Mouse (Mus musculus) erythroblast, adult 5-6 weeks (primary cell): ENCODE results near the gene Cdk5. TPM values are rescaled to one million over a fixed set of nuclear protein-coding genes. Genes with fewer than 3 reads are reported as not detected.

Source experiments
- ATAC-seq: replicated peaks from 2 replicates; pipeline ENCODE4 v1.8.0; 2016; ENCODE audit warnings: moderate number of reproducible peaks, mild to moderate bottlenecking, moderate TSS enrichment, inconsistent platforms; ENCODE audit not compliant: poor library complexity, low FRiP score, severe bottlenecking
- total RNA-seq, 2 experiments: library from RNA; stranded (forward) in 1 of 2; stranded (reverse) in 1 of 2; fragments of 150-400 nt in 1 of 2; fragments of 200-764, 138-1000 nt in 1 of 2; gene quantifications; 2 replicates each; pipeline versions ENCODE4 v1.2.3 to v1.2.4; 2015 to 2017; ENCODE audit warnings: low replicate concordance in 2 of 2

The Cdk5 gene
- total RNA-seq, 2 experiments from 2014 or later = 0.58 to 2.5 TPM

DNA sequence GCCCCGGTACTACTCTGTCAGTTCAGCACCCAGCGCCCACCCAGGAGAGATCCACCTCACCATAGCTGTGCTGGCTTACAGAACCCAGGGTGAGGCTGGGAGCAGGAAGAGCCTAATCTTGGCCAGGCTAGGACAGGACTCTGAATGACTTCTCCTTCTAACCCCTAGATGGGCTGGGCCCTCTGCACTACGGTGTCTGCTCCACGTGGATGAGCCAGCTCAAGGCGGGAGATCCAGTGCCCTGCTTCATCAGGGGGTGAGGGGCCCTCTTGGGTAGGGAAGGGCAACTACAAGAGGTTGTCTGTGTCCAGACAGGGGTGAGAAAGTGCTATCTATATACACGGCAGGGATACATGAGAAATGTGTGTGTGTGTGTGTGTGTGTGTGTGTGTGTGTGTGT, 41.8 kb downstream of the Cdk5 start:
- ATAC-seq = no peak

DNA sequence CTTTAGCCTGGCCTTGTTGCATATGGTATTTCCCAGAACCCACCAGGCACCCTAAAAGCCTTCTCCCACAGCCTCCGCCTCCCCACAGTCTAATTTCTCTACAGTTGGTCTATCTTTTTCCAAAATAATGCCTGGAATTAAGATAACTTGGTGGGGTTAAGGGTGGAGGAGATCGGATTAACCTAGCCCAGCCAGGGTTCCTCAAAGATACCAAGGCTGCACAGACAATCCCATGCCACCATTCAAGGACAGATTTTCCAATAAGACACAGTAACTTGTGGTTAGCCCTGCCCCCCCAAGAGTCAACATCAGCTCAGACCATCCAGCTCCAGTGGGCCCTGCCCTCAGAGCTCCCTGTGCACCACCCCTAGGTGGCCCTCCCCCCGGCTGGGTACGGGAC, 42.8 kb downstream of the Cdk5 start:
- ATAC-seq = no peak

DNA sequence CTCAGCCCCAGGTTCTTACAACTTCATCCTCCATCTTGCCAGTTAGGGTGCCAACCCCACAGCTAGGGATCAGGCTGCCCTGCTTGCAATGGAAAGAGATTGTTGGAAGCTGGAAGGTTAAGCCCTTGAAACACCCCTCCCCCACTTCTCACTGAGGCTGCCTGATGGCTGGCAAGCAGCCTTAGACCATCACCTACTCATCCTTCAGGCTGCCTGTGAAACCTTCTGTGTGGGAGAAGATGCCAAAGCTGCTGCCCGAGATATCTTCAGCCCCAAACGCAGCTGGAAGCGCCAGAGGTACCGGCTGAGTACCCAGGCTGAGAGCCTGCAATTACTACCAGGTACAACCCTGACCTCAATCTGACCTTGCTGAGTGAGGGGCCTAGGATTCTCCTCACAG, 43.8 kb downstream of the Cdk5 start:
- ATAC-seq = no peak

DNA sequence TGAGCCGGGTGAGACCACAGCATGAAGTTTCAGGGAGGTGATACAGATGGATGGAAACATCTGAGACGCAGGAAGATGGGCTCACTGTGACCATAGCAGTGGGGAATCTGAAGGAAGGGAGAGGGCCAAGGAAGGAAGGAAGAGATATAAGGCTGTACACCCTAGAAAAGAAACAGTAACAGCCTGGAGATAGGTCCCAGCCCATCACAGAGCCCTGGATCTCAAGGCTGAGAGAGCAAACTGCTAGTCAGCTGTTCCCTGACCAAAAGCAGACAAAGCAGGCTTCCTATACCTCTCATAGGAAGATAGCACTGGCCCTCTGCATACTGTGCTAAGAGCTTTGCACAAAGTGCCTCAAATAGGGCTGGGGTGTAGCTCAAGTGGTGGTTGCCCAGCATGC, 44.6 kb downstream of the Cdk5 start:
- ATAC-seq = no peak

DNA sequence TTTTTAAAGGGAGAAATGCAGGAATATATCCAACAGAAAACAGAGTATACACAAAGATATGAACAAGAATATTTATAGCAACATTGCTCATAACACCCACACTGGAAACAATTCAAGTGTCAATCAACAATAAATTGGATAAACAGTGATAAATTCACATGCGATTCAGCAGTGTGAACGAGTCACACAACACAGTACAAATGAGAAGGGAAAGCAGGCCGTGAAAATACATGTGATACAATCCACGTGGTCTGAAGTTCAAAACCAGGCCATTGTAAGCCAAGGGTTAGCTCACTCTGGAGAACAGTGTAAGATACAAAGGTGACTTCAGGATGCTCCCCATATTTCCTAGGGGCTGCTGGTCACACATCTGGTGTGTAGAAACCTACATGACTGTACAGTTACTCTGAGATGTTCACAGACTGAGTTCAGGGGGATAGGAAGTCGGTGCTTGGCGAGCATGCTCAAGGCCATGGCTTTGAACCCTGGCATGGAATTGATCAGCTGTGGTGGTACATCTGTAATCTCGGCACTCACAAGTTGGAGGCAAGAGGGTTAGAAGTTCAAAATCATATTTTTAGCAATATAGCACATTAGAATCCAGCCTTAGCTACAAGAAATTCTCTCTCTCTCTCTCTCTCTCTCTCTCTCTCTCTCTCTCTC, 48.5 kb downstream of the Cdk5 start:
- ATAC-seq = no peak

DNA sequence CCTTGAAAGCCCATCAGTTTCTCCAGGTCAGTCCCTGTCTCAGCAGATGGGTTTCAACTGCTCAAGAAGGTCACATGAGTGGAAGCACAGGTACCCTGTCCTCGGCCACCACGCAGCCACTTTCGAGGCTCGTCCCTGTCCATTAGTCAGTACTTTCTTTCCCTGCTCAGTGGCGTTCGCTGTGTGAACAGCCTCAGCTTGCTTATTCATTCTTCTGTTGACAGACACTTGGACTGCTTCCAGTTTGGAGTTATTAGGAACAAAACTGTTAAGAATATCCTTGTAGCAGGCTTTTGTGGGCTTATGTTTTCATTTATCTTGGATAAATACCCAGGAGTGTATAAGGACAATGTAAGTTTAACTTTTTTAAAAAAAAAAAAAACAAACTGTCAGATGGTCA, 49.1 kb downstream of the Cdk5 start:
- ATAC-seq = no peak

DNA sequence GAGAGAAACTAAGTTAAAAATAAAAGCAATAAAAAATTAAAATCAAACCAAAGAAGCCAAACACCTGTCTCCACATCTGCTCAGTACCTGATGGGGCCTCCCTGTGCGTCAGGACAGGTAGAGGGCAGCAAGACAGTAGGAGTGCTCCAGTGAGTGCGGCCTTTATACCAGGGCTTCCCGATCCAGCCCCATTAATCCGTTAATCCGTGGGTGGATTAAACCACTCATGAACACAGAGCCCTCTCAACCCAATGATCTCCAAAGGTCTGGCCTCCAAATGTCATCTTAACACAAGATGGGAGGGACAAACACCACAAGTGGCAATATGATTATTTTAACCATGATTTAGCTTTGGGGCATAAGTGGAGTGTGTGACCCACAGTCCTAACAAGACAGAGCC, 49.5 kb downstream of the Cdk5 start:
- ATAC-seq = no peak

DNA sequence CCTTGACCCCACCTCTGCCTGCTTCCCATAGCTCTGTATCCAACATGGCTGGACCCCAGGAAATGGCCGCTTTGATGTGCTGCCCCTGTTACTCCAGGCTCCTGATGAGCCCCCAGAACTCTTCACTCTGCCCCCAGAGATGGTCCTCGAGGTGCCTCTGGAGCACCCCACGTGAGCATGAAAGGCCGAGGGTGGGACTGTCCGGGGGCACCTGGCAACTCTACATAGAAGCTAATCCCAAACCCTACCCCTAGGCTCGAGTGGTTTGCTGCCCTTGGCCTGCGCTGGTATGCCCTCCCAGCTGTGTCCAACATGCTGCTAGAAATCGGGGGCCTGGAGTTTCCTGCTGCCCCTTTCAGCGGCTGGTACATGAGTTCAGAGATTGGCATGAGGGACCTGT, 53.6 kb downstream of the Cdk5 start:
- no peak for ATAC-seq

Other genes starting within 250 kb of the Cdk5 start
- gene Kcnh2, start 71.9 kb downstream of the Cdk5 start, total RNA-seq (2015; ENCODE audit: low replicate concordance) = not detected in 2 replicates
- 0.14 TPM in 1 of 2 replicates, not detected in the other for gene Kcnh2, start 71.9 kb downstream of the Cdk5 start, total RNA-seq (2017; ENCODE audit: low replicate concordance)
- gene Nos3, start 58.7 kb downstream of the Cdk5 start, total RNA-seq (2015; ENCODE audit: low replicate concordance) = not detected in 2 replicates
- not detected in 2 replicates for gene Nos3, start 58.7 kb downstream of the Cdk5 start, total RNA-seq (2017; ENCODE audit: low replicate concordance)
- gene Atg9b, start 31.4 kb downstream of the Cdk5 start, total RNA-seq (2015; ENCODE audit: low replicate concordance) = not detected in 2 replicates
- not detected in 2 replicates for gene Atg9b, start 31.4 kb downstream of the Cdk5 start, total RNA-seq (2017; ENCODE audit: low replicate concordance)
- 11.3 and 22.7 TPM in 2 replicates for gene Abcb8, start 29.9 kb downstream of the Cdk5 start, total RNA-seq (2015; ENCODE audit: low replicate concordance)
- gene Abcb8, start 29.9 kb downstream of the Cdk5 start, total RNA-seq (2017; ENCODE audit: low replicate concordance) = 2.9 and 5.5 TPM in 2 replicates
- gene Asic3, start 10.1 kb downstream of the Cdk5 start, total RNA-seq (2015; ENCODE audit: low replicate concordance) = not detected in 2 replicates
- gene Asic3, start 10.1 kb downstream of the Cdk5 start, total RNA-seq (2017; ENCODE audit: low replicate concordance) = 1.3 TPM in 1 of 2 replicates, not detected in the other
- 1.7 and 16.1 TPM in 2 replicates for gene Slc4a2, start 307 bp upstream of the Cdk5 start, total RNA-seq (2015; ENCODE audit: low replicate concordance)
- 6.3 and 15.9 TPM in 2 replicates for gene Slc4a2, start 307 bp upstream of the Cdk5 start, total RNA-seq (2017; ENCODE audit: low replicate concordance)
- gene Fastk, start 21.8 kb upstream of the Cdk5 start, total RNA-seq (2015; ENCODE audit: low replicate concordance) = 9.2 and 25.1 TPM in 2 replicates
- gene Fastk, start 21.8 kb upstream of the Cdk5 start, total RNA-seq (2017; ENCODE audit: low replicate concordance) = 4.3 and 9.1 TPM in 2 replicates
- 2.9 and 3.7 TPM in 2 replicates for gene Tmub1, start 24.3 kb upstream of the Cdk5 start, total RNA-seq (2015; ENCODE audit: low replicate concordance)
- 2.0 and 4.3 TPM in 2 replicates for gene Tmub1, start 24.3 kb upstream of the Cdk5 start, total RNA-seq (2017; ENCODE audit: low replicate concordance)
- 1.0 and 3.5 TPM in 2 replicates for gene Agap3, start 28.6 kb upstream of the Cdk5 start, total RNA-seq (2015; ENCODE audit: low replicate concordance)
- gene Agap3, start 28.6 kb upstream of the Cdk5 start, total RNA-seq (2017; ENCODE audit: low replicate concordance) = 10.5 and 14.5 TPM in 2 replicates
- gene Gbx1, start 103.7 kb upstream of the Cdk5 start, total RNA-seq (2015; ENCODE audit: low replicate concordance) = not detected in 2 replicates
- gene Gbx1, start 103.7 kb upstream of the Cdk5 start, total RNA-seq (2017; ENCODE audit: low replicate concordance) = not detected in 2 replicates
- gene Asb10, start 117.4 kb upstream of the Cdk5 start, total RNA-seq (2015; ENCODE audit: low replicate concordance) = not detected in 2 replicates
- 0.14 TPM in 1 of 2 replicates, not detected in the other for gene Asb10, start 117.4 kb upstream of the Cdk5 start, total RNA-seq (2017; ENCODE audit: low replicate concordance)
- not detected in 2 replicates for gene 4931409K22Rik, start 133.3 kb upstream of the Cdk5 start, total RNA-seq (2015; ENCODE audit: low replicate concordance)
- gene 4931409K22Rik, start 133.3 kb upstream of the Cdk5 start, total RNA-seq (2017; ENCODE audit: low replicate concordance) = not detected in 2 replicates
- gene Abcf2, start 153.9 kb upstream of the Cdk5 start, total RNA-seq (2015; ENCODE audit: low replicate concordance) = 7.1 and 9.8 TPM in 2 replicates
- gene Abcf2, start 153.9 kb upstream of the Cdk5 start, total RNA-seq (2017; ENCODE audit: low replicate concordance) = 17.4 and 22.3 TPM in 2 replicates
- 0.96 and 1.3 TPM in 2 replicates for gene Chpf2, start 163.2 kb upstream of the Cdk5 start, total RNA-seq (2015; ENCODE audit: low replicate concordance)
- gene Chpf2, start 163.2 kb upstream of the Cdk5 start, total RNA-seq (2017; ENCODE audit: low replicate concordance) = 1.6 and 3.6 TPM in 2 replicates
- gene Smarcd3, start 200.9 kb upstream of the Cdk5 start, total RNA-seq (2015; ENCODE audit: low replicate concordance) = not detected in 2 replicates
- gene Smarcd3, start 200.9 kb upstream of the Cdk5 start, total RNA-seq (2017; ENCODE audit: low replicate concordance) = 0.42 TPM in 1 of 2 replicates, not detected in the other